Mouse (Mus musculus) cerebellum, adult 9-11 months (tissue): ENCODE measurements at regions not wholly inside any gene's neighbourhood (a gene's known extent, or its start where the extent isn't known, plus 50 kb on each side); places are given as distances from the start of the nearest gene placed in this dataset.

Experiments
- DNase-seq: peaks from one replicate; pipeline ENCODE4 v3.0.0; 2022

GRCm38 (mm10) chr14:95241946-95242345 is 639.1 kb upstream of the 4921530L21Rik start:
- DNase-seq: no peak

DNA sequence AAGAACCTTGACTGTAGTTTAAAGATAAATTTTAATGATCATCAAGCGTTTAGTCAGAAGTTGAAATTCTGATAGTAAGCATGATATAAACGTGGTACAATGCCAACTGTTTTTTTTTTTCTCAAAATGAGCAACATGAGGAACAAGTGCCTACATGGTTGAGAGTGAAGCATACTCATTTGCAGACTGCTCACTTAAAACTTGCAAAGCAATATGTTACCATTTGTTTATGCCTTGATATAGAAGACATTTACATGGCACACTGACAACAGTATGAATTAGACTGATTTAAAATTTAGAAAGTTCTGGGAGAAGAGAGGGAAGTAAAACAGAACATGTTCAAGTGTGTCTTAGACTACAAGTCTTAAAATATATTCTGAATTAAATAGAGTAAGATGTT is 632.2 kb upstream of the 4921530L21Rik start:
- DNase-seq: no peak

GRCm38 (mm10) chr14:95256110-95256509 is 624.9 kb upstream of the 4921530L21Rik start:
- DNase-seq: no peak

GRCm38 (mm10) chr14:95281431-95281830 is 599.6 kb upstream of the 4921530L21Rik start:
- no peak for DNase-seq

DNA sequence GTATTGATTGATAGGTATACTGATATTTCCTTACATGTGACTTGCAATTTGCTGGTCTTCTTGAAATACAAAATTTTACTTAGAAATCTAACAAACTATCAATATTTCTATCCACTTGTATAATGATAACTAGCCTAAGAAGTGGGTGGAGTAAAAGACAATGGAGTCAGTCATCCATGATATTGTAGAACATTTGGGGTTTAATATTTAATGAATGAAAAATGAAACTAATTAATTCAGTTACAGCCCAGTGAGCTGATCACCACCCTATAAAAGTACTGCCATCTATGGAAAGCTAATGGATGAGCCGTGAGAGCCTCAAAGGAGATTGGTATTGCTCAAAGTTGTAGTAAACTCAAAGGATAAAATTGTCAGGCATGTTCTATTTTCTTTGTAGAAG is 599.0 kb upstream of the 4921530L21Rik start:
- no peak for DNase-seq

DNA sequence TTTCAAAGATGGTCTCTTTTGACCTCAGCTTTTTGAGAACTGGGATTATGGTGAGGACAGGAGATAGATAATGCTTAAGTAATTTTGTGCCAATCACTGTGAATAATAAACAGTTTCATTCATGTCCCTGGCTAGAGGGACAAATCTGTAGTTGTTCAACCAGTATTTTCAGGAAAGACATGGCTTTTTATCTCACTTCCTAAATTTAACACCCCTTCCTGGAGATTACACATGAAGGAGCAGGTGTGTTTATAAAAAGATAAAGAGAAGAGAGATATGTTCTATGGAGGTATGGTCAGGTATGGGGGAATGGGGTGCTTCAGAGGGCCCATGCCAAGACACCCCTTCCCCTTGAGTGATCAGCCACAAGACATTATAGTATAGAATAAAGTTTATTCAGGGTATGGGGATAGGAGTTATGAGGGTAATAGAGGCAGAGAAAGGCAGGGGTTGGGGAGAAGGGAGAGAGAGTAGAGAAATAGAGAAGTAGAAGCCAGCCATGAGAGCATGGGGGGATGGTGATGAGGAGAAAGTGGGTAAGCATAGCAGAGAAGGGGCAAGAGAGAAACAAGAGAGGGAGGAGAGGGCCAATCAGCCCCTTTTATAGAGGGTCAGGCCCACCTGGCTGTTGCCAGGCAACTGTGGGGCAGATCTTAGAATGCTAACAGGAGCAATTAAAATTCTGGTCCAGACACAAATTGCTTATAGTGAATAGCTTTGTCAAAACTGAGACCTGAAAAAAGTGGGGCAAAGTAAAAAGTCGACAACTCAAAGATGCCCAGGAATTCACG is 566.7 kb upstream of the 4921530L21Rik start:
- no peak for DNase-seq

DNA sequence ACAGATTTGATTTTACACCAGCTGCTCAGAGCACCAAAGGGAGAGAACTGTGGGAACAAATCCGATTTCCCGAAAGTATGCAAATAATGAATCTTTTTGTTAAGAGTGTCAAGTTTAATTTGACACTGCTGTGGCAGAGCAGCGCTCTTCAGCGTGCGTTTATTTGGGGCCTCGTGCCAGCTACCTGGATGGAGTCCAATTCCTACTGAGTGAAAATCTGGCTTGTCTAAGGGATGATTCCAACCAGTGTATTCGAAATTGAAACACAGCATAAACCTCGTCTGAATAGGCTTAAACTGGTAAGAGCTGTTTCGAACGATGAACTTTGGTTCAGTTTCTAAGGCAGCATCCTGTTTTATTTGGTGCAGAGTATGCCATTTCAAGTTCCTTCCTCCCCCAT is 524.1 kb upstream of the 4921530L21Rik start:
- peak; percentile 58 for DNase-seq
